Mouse (Mus musculus) frontal cortex, adult 2 months (tissue): ENCODE data around the gene Uqcc1. TPM values are rescaled to one million over a fixed set of nuclear protein-coding genes. Genes with fewer than 3 reads are reported as not detected.
"Not testable (repeated sequence)": the region's sequence is repeated elsewhere in the genome, so short reads cannot be mapped to it uniquely, and the experiment has no call there.

ENCODE experiments used
- DNase-seq, 2 experiments: peaks; one replicate each; pipeline ENCODE4 v3.0.0; 2022; ENCODE audit warnings: low spot score in 1 of 2; ENCODE audit errors: extremely low spot score in 1 of 2
- polyA plus RNA-seq: library from polyadenylated mRNA; depleted of rRNA; stranded (reverse); fragments of >200 nt; gene quantifications from 2 replicates; pipeline ENCODE4 v1.2.3, GENCODE M21; 2012

Uqcc1 gene
- polyA plus RNA-seq, 1 experiment = 65.8 TPM

GRCm38 (mm10) chr2:155862573-155863300 lies 67.4 kb downstream of the Uqcc1 start:
- peak in 1 of 2 experiments; percentile 33 for DNase-seq

DNA sequence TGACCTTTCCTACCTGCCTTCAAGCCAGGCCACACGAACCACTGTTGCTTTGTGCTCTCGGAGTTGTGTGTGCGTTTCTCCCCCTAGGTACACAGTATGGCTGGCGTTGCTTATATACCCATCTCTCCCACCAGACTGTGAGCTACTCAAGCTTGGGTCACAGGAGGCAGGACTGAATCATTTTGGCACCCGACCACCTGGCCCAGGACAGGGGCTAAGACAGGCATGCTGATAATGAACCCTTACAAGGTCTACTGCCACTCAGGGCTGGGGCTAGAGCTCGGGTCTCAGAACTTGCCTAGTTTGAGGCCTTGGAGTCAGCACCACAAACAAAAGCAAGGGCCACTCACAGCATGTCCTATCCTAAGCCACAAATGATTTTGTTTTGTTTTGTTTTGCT lies 68.5 kb downstream of the Uqcc1 start:
- no peak for DNase-seq

- no peak for DNase-seq
These were observed 70.0 kb downstream of the Uqcc1 start for GRCm38 (mm10) chr2:155860102-155860501.

DNA sequence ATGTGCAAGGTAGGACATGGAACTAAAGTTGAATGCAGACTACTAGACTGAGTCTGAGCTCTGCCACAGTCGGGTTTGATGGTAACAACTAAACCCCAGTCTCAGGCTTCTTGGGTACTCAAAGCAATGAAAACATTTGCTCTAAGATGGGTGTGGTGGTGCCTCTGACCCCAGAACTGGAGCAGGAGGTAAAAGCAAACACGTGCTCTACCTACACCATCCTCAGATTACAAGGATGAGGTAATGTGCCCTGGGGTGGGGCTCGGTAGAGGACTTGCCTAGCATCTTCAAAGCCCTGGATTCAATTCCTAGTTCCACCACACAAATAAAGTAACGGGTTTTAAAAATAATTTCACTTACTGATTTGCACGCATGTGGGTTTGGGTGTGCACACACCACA lies 77.6 kb downstream of the Uqcc1 start:
- DNase-seq = no peak

- DNase-seq = no peak
These were observed 80.0 kb downstream of the Uqcc1 start for GRCm38 (mm10) chr2:155850120-155850519.

DNA sequence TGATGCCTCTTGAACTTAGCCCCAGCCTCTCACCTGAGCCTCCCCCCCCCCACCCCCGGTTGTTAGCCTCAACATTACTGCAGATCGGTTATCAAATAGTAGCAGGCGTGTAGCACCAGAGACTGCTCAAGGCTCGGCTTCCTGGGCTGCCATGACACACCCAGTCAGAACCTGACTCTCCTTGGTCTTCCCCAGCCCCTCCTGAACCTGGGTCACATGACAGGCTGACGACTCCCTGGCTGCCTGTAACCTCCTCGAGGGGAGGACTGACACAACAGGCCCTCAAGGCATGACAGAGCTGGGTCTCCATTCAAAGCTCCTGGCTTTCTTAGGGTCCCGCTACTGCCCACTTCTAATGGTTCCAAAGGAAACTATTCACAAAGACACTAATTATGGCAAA lies 80.6 kb downstream of the Uqcc1 start:
- DNase-seq = no peak

- peak; percentile 36 to 91 for DNase-seq
These were observed 81.8 kb downstream of the Uqcc1 start for GRCm38 (mm10) chr2:155848291-155848690.

- no peak for DNase-seq
These were observed 83.2 kb downstream of the Uqcc1 start for GRCm38 (mm10) chr2:155846930-155847329.

GRCm38 (mm10) chr2:155838961-155839360 lies 91.1 kb downstream of the Uqcc1 start:
- no peak for DNase-seq

- DNase-seq = no peak
These were observed 92.1 kb downstream of the Uqcc1 start for GRCm38 (mm10) chr2:155837961-155838360.

DNA sequence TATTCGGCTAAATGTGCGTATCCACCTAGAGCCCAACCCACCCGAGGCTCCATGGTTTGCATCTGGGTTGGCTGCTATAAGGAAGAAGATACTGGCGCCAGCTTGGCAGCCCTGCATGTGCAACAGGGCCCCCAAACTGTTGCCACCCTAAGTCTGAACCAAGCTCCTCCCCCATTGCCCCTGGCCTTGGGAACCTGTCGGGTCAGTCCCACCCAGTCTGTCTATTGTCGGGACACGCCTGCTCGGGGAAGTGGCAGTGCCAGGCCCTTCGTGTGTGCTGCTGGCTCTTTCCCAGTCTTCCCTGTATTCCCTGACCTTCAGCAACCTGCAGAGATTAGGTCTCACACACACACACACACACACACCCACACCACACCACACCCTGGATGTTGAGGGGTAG lies 95.4 kb downstream of the Uqcc1 start, which contains the start of gene Fam83c:
TSS of gene Fam83c (minus strand) at position 123 of the 400 bp plus-strand sequence.
- DNase-seq = no peak

GRCm38 (mm10) chr2:155832087-155832486 lies 98.0 kb downstream of the Uqcc1 start:
- not testable (repeated sequence) for DNase-seq

- no peak for DNase-seq
These were observed 98.8 kb downstream of the Uqcc1 start for GRCm38 (mm10) chr2:155831302-155831701.

DNA sequence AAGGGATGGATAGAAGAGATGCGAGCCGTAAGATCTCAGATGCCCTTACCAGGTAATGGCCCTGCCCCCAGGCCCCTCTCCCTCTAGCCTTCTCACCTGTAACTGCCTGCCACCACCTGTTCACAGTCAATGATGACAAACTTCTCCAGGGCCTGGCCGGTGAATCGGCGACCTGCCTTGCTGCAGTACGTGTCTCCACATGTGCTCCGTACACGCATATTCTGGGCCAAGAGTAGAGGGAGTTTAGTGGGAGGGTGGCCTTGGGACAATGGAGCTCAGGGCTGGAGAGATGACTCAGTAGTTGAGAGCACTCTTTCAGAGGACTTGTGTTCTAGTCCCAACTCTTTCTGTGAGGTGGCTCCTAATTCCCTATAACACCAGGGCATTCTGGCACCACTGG lies 99.3 kb downstream of the Uqcc1 start:
- no peak for DNase-seq

DNA sequence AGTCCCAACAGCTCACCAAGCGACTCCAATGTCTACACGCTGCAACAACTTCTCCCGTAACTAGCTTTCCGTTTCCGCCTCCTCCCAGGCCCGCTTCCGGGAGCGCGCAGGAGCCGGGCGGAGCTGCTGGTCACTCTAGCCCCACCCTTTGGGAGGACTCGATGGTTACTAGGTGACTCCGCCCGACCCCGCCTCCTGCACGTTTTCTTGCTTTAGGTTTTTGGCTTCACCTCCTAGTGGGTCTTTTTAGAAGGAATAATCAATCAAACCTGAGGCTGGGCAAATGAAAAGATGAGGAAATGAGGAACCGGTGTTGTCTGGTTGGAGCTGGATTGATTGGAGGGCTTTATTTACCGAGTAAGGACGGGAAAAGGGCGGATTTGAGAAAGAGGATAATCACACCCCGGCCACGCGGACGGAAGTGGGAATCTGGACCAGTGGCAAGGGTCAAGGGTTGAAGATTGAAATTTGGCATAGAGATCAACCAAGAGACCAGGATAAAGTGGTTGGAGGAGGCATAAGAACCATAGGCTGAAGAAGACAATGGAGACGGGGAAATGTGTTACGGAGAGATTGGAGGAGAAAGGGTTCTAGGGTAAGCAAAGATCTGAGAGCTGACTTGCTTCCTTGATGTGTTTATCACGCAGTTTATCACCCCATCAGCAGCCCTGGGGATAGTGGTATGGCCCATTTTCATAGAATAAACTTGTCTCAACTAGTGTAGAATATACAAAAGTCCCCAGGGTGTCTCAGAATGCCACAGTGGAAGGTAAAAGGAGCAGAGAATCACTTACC lies 103.3 kb downstream of the Uqcc1 start, which contains the start of gene Eif6:
TSS of gene Eif6 (minus strand) at position 296 of the 795 bp plus-strand sequence.
- DNase-seq = peak; percentile 68 to 88

- peak in 1 of 2 experiments; percentile 43 for DNase-seq
These were observed 104.0 kb downstream of the Uqcc1 start for GRCm38 (mm10) chr2:155825904-155826629.

- DNase-seq = no peak
These were observed 106.4 kb downstream of the Uqcc1 start for GRCm38 (mm10) chr2:155823722-155824121.

DNA sequence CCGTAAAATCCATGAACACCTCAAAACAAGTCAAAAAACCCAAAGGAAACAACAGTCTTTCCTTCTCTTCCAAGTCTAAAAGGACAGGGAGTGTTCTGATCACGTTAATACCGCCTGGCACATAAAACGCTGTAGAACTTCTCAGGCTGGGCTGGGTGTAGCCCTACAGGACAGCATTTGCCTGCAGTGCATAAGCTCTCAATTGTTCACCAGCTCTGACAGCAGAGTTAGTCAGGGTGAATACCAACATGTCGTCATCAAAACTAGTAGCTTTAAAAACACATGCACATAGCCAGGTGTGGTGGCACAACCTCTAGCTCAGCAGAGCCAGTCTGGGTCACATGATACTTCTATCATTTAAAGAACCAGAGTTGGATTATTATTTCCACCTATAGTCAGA lies 109.3 kb downstream of the Uqcc1 start:
- DNase-seq = no peak

- DNase-seq = peak in 1 of 2 experiments; percentile 33
These were observed 110.5 kb downstream of the Uqcc1 start for GRCm38 (mm10) chr2:155819449-155820251.

- DNase-seq = no peak
These were observed 110.9 kb downstream of the Uqcc1 start, which contains the start of gene BC029722 for GRCm38 (mm10) chr2:155819392-155819448. TSS of gene BC029722 (minus strand) at chr2:155819426.
